Mouse (Mus musculus): ENCODE measurements around the gene Car3. TPM values are rescaled to one million over a fixed set of nuclear protein-coding genes. Genes with fewer than 3 reads are reported as not detected.

The Car3 gene
- polyA plus RNA-seq, 1 experiment = 370 TPM

GRCm38 (mm10) chr3:14860291-14860690, 3.0 kb upstream of the Car3 start:
- no peaks in the 10 kb centered on the region for H3K4me1 ChIP-seq (replicated peaks; ENCODE audit: control insufficient read depth, insufficient read depth, low read length)
- H3K27ac ChIP-seq (ENCODE audit: control insufficient read depth, insufficient read depth, low read length) = no peak overlapping the region
- no peak for TF ChIP-seq CTCF (IDR thresholded peaks at IDR 0.05; ENCODE audit: borderline replicate concordance, control insufficient read depth, extremely low read depth, insufficient read depth, low read length, poor library complexity)
- TF ChIP-seq POLR2A (IDR thresholded peaks at IDR 0.05; ENCODE audit: control insufficient read depth, extremely low read depth, insufficient read depth, low read length, poor library complexity) = no peak
- DNase-seq = no peak
- WGBS = 85% methylated on average over 3 of the region's 3 CpGs
- no peaks in the 10 kb centered on the region for H3K36me3 ChIP-seq (ENCODE audit: control insufficient read depth, insufficient read depth, low read length)
- H3K4me3 ChIP-seq (ENCODE audit: control insufficient read depth, insufficient read depth, low read length) = no peak overlapping the region
- H3K27me3 ChIP-seq (ENCODE audit: control insufficient read depth, insufficient read depth, low read length) = no peaks in the 10 kb centered on the region

- no peaks in the 10 kb centered on the region for H3K27me3 ChIP-seq (ENCODE audit: control insufficient read depth, insufficient read depth, low read length)
- H3K4me1 ChIP-seq (replicated peaks; ENCODE audit: control insufficient read depth, insufficient read depth, low read length) = no peaks in the 10 kb centered on the region
- no peak overlapping the region for H3K27ac ChIP-seq (ENCODE audit: control insufficient read depth, insufficient read depth, low read length)
- WGBS = 95% methylated on average over 1 of the region's 1 CpGs
- TF ChIP-seq POLR2A (IDR thresholded peaks at IDR 0.05; ENCODE audit: control insufficient read depth, extremely low read depth, insufficient read depth, low read length, poor library complexity) (no peak), CTCF (IDR thresholded peaks at IDR 0.05; ENCODE audit: borderline replicate concordance, control insufficient read depth, extremely low read depth, insufficient read depth, low read length, poor library complexity) (no peak)
- no peak overlapping the region for H3K4me3 ChIP-seq (ENCODE audit: control insufficient read depth, insufficient read depth, low read length)
- no peaks in the 10 kb centered on the region for H3K36me3 ChIP-seq (ENCODE audit: control insufficient read depth, insufficient read depth, low read length)
- no peak for DNase-seq
These were observed 2.1 kb upstream of the Car3 start for GRCm38 (mm10) chr3:14861165-14861564.

- no peak overlapping the region for H3K4me3 ChIP-seq (ENCODE audit: control insufficient read depth, insufficient read depth, low read length)
- WGBS = 85% methylated on average over 4 of the region's 4 CpGs
- no peaks in the 10 kb centered on the region for H3K36me3 ChIP-seq (ENCODE audit: control insufficient read depth, insufficient read depth, low read length)
- H3K4me1 ChIP-seq (replicated peaks; ENCODE audit: control insufficient read depth, insufficient read depth, low read length) = no peaks in the 10 kb centered on the region
- no peak overlapping the region for H3K27ac ChIP-seq (ENCODE audit: control insufficient read depth, insufficient read depth, low read length)
- TF ChIP-seq CTCF (IDR thresholded peaks at IDR 0.05; ENCODE audit: borderline replicate concordance, control insufficient read depth, extremely low read depth, insufficient read depth, low read length, poor library complexity) = no peak
- TF ChIP-seq POLR2A (IDR thresholded peaks at IDR 0.05; ENCODE audit: control insufficient read depth, extremely low read depth, insufficient read depth, low read length, poor library complexity) = no peak
- DNase-seq = no peak
- H3K27me3 ChIP-seq (ENCODE audit: control insufficient read depth, insufficient read depth, low read length) = no peaks in the 10 kb centered on the region
These were observed 1.5 kb upstream of the Car3 start for GRCm38 (mm10) chr3:14861787-14862186.

- no peaks in the 10 kb centered on the region for H3K36me3 ChIP-seq (ENCODE audit: control insufficient read depth, insufficient read depth, low read length)
- H3K4me1 ChIP-seq (replicated peaks; ENCODE audit: control insufficient read depth, insufficient read depth, low read length) = no peaks in the 10 kb centered on the region
- DNase-seq = no peak
- H3K27ac ChIP-seq (ENCODE audit: control insufficient read depth, insufficient read depth, low read length) = no peak overlapping the region
- H3K4me3 ChIP-seq (ENCODE audit: control insufficient read depth, insufficient read depth, low read length) = no peak overlapping the region
- no peaks in the 10 kb centered on the region for H3K27me3 ChIP-seq (ENCODE audit: control insufficient read depth, insufficient read depth, low read length)
- WGBS = 15% methylated on average over 9 of the region's 9 CpGs
- TF ChIP-seq CTCF (IDR thresholded peaks at IDR 0.05; ENCODE audit: borderline replicate concordance, control insufficient read depth, extremely low read depth, insufficient read depth, low read length, poor library complexity) (no peak), POLR2A (IDR thresholded peaks at IDR 0.05; ENCODE audit: control insufficient read depth, extremely low read depth, insufficient read depth, low read length, poor library complexity) (no peak)
These were observed 674 bp upstream of the Car3 start for GRCm38 (mm10) chr3:14862654-14863021.

- Histone ChIP-seq H3K4me3 (ENCODE audit: control insufficient read depth, insufficient read depth, low read length) (no peak overlapping the region), H3K36me3 (ENCODE audit: control insufficient read depth, insufficient read depth, low read length) (no peaks in the 10 kb centered on the region), H3K4me1 (replicated peaks; ENCODE audit: control insufficient read depth, insufficient read depth, low read length) (no peaks in the 10 kb centered on the region), H3K27me3 (ENCODE audit: control insufficient read depth, insufficient read depth, low read length) (no peaks in the 10 kb centered on the region), H3K27ac (ENCODE audit: control insufficient read depth, insufficient read depth, low read length) (no peak overlapping the region)
- TF ChIP-seq CTCF (IDR thresholded peaks at IDR 0.05; ENCODE audit: borderline replicate concordance, control insufficient read depth, extremely low read depth, insufficient read depth, low read length, poor library complexity) (no peak), POLR2A (IDR thresholded peaks at IDR 0.05; ENCODE audit: control insufficient read depth, extremely low read depth, insufficient read depth, low read length, poor library complexity) (no peak)
- 98% methylated on average over 2 of the region's 2 CpGs for WGBS
- DNase-seq = no peak
These were observed 610 bp downstream of the Car3 start for GRCm38 (mm10) chr3:14863922-14864321.

GRCm38 (mm10) chr3:14865941-14866340, 2.6 kb downstream of the Car3 start:
- DNase-seq = no peak
- H3K4me3 ChIP-seq (ENCODE audit: control insufficient read depth, insufficient read depth, low read length) = no peak overlapping the region
- H3K27ac ChIP-seq (ENCODE audit: control insufficient read depth, insufficient read depth, low read length) = no peak overlapping the region
- H3K4me1 ChIP-seq (replicated peaks; ENCODE audit: control insufficient read depth, insufficient read depth, low read length) = peaks cover 2% of the 10 kb centered on the region; the same call in 1 of the 2 replicates
- 65% methylated on average over 2 of the region's 2 CpGs for WGBS
- TF ChIP-seq CTCF (IDR thresholded peaks at IDR 0.05; ENCODE audit: borderline replicate concordance, control insufficient read depth, extremely low read depth, insufficient read depth, low read length, poor library complexity) (no peak), POLR2A (IDR thresholded peaks at IDR 0.05; ENCODE audit: control insufficient read depth, extremely low read depth, insufficient read depth, low read length, poor library complexity) (no peak)
- no peaks in the 10 kb centered on the region for H3K36me3 ChIP-seq (ENCODE audit: control insufficient read depth, insufficient read depth, low read length)
- no peaks in the 10 kb centered on the region for H3K27me3 ChIP-seq (ENCODE audit: control insufficient read depth, insufficient read depth, low read length)

GRCm38 (mm10) chr3:14869779-14870178, 6.5 kb downstream of the Car3 start:
- WGBS = 20% methylated on average over 11 of the region's 11 CpGs
- Histone ChIP-seq H3K4me3 (ENCODE audit: control insufficient read depth, insufficient read depth, low read length) (no peak overlapping the region), H3K27ac (ENCODE audit: control insufficient read depth, insufficient read depth, low read length) (no peak overlapping the region), H3K4me1 (replicated peaks; ENCODE audit: control insufficient read depth, insufficient read depth, low read length) (peaks cover 2% of the 10 kb centered on the region; the same call in 1 of the 2 replicates), H3K27me3 (ENCODE audit: control insufficient read depth, insufficient read depth, low read length) (no peaks in the 10 kb centered on the region), H3K36me3 (ENCODE audit: control insufficient read depth, insufficient read depth, low read length) (no peaks in the 10 kb centered on the region)
- peak; percentile 81 for DNase-seq
- TF ChIP-seq POLR2A (IDR thresholded peaks at IDR 0.05; ENCODE audit: control insufficient read depth, extremely low read depth, insufficient read depth, low read length, poor library complexity) (no peak), CTCF (IDR thresholded peaks at IDR 0.05; ENCODE audit: borderline replicate concordance, control insufficient read depth, extremely low read depth, insufficient read depth, low read length, poor library complexity) (peak; percentile 71; the same call in 1 of the 2 replicates)

Measured in thymus, adult 2 months (tissue).